Mouse (Mus musculus) forebrain, embryonic 12.5 days (tissue): ENCODE measurements around the gene Scel. TPM values are rescaled to one million over a fixed set of nuclear protein-coding genes. Genes with fewer than 3 reads are reported as not detected.

Experiments used
- ATAC-seq: fragments of 200-750 bp; cut with Nextera tagmentation; 2 replicates; pipeline ENCODE4 v1.8.0; 2017; ENCODE audit warnings: moderate TSS enrichment; ENCODE audit not compliant: low FRiP score
- H3K27ac ChIP-seq: fragments of 300-500 bp; sonication (generic); 2 replicates; pipeline ENCODE4 v1.5.1; 2016; ENCODE audit warnings: mild to moderate bottlenecking
- H3K27me3 ChIP-seq: fragments of 300-500 bp; sonication (generic); 2 replicates; pipeline ENCODE4 v1.6.1; 2016; ENCODE audit warnings: mild to moderate bottlenecking
- H3K36me3 ChIP-seq: fragments of 300-500 bp; sonication (generic); replicated peaks from 2 replicates; pipeline ENCODE4 v1.6.1; 2016; ENCODE audit warnings: mild to moderate bottlenecking
- H3K4me1 ChIP-seq: fragments of 300-500 bp; sonication (generic); 2 replicates; pipeline ENCODE4 v1.6.1; 2016
- H3K4me2 ChIP-seq: fragments of 300-500 bp; sonication (generic); 2 replicates; pipeline ENCODE4 v1.6.1; 2016; ENCODE audit warnings: mild to moderate bottlenecking, moderate library complexity
- H3K4me3 ChIP-seq: fragments of 300-500 bp; sonication (generic); replicated peaks from 2 replicates; pipeline ENCODE4 v1.5.1; 2016; ENCODE audit warnings: mild to moderate bottlenecking
- H3K9ac ChIP-seq: fragments of 300-500 bp; sonication (generic); 2 replicates; pipeline ENCODE4 v1.6.1; 2016; ENCODE audit warnings: mild to moderate bottlenecking
- H3K9me3 ChIP-seq: fragments of 300-500 bp; sonication (generic); 2 replicates; pipeline ENCODE4 v1.6.1; 2016
- WGBS: fragments of 180-500 bp; shearing (Covaris S2); methylation state at CpG from one replicate; pipeline ENCODE4 v1.1.7; 2016; 5-methylcytosine and 5-hydroxymethylcytosine counted together
- polyA plus RNA-seq: library from polyadenylated mRNA; unstranded; fragments of >200 nt; fragmentation: Nextera tagmentation; extraction: Ambion mirVana; gene quantifications from 2 replicates; pipeline ENCODE4 v1.2.1, GENCODE M21; 2016

Gene Scel
- polyA plus RNA-seq, 1 experiment from 2014 or later, result 0.47 TPM

GRCm38 (mm10) chr14:103550480-103550879, 37.3 kb downstream of the Scel start:
- Histone ChIP-seq H3K27ac (no peak overlapping the region), H3K4me3 (no peak overlapping the region), H3K36me3 (no peaks in the 10 kb centered on the region), H3K4me1 (peaks cover 6% of the 10 kb centered on the region), H3K9ac (no peak overlapping the region), H3K4me2 (no peak overlapping the region), H3K27me3 (no peaks in the 10 kb centered on the region), H3K9me3 (no peaks in the 10 kb centered on the region)
- WGBS, result 15% methylated on average over 8 of the region's 8 CpGs
- peak; percentile 85 for ATAC-seq

- ATAC-seq, result no peak
- Histone ChIP-seq H3K9ac (no peak overlapping the region), H3K27ac (no peak overlapping the region), H3K4me1 (peaks cover 6% of the 10 kb centered on the region), H3K4me2 (no peak overlapping the region), H3K27me3 (no peaks in the 10 kb centered on the region), H3K9me3 (no peaks in the 10 kb centered on the region), H3K4me3 (no peak overlapping the region), H3K36me3 (no peaks in the 10 kb centered on the region)
- WGBS, result 84% methylated on average over 10 of the region's 10 CpGs
These were observed 37.8 kb downstream of the Scel start for GRCm38 (mm10) chr14:103550921-103551320.

GRCm38 (mm10) chr14:103551921-103552320, 38.8 kb downstream of the Scel start:
- no peak for ATAC-seq
- 74% methylated on average over 4 of the region's 4 CpGs for WGBS
- peak overlapping the region; percentile 68 for H3K27ac ChIP-seq
- H3K36me3 ChIP-seq, result no peaks in the 10 kb centered on the region
- no peaks in the 10 kb centered on the region for H3K27me3 ChIP-seq
- no peak overlapping the region for H3K9ac ChIP-seq
- H3K4me2 ChIP-seq, result no peak overlapping the region
- H3K9me3 ChIP-seq, result no peaks in the 10 kb centered on the region
- H3K4me3 ChIP-seq, result no peak overlapping the region
- H3K4me1 ChIP-seq, result peaks cover 6% of the 10 kb centered on the region

GRCm38 (mm10) chr14:103552379-103552778, 39.2 kb downstream of the Scel start:
- Histone ChIP-seq H3K4me1 (peaks cover 6% of the 10 kb centered on the region), H3K27me3 (no peaks in the 10 kb centered on the region), H3K9ac (no peak overlapping the region), H3K36me3 (no peaks in the 10 kb centered on the region), H3K4me2 (no peak overlapping the region), H3K27ac (no peak overlapping the region), H3K4me3 (no peak overlapping the region), H3K9me3 (no peaks in the 10 kb centered on the region)
- ATAC-seq, result peak; percentile 24; the same call in 1 of the 2 replicates
- WGBS, result 64% methylated on average over 4 of the region's 4 CpGs

- WGBS, result 53% methylated on average over 5 of the region's 5 CpGs
These were observed 43.5 kb downstream of the Scel start for GRCm38 (mm10) chr14:103556609-103557008.

GRCm38 (mm10) chr14:103561383-103562096, 48.4 kb downstream of the Scel start:
- Histone ChIP-seq H3K9me3 (no peaks in the 10 kb centered on the region), H3K36me3 (no peaks in the 10 kb centered on the region), H3K4me2 (no peak overlapping the region), H3K9ac (no peak overlapping the region), H3K4me1 (no peaks in the 10 kb centered on the region), H3K4me3 (no peak overlapping the region), H3K27ac (no peak overlapping the region), H3K27me3 (no peaks in the 10 kb centered on the region)
- WGBS, result 60% methylated on average over 8 of the region's 8 CpGs
- ATAC-seq, result no peak

More at GRCm38 (mm10) chr14:103556609-103557008, 43.5 kb downstream of the Scel start:
- Histone ChIP-seq H3K9ac (no peak overlapping the region), H3K27me3 (no peaks in the 10 kb centered on the region), H3K27ac (no peak overlapping the region), H3K9me3 (no peaks in the 10 kb centered on the region), H3K4me3 (no peak overlapping the region), H3K36me3 (no peaks in the 10 kb centered on the region), H3K4me1 (peaks cover 6% of the 10 kb centered on the region), H3K4me2 (no peak overlapping the region)
- ATAC-seq, result no peak

GRCm38 (mm10) chr14:103567957-103568356, 54.8 kb downstream of the Scel start:
- H3K4me3 ChIP-seq, result no peak overlapping the region
- no peaks in the 10 kb centered on the region; the same call in 1 of the 2 replicates for H3K4me1 ChIP-seq
- no peak for ATAC-seq
- H3K36me3 ChIP-seq, result no peaks in the 10 kb centered on the region
- H3K4me2 ChIP-seq, result no peak overlapping the region
- no peaks in the 10 kb centered on the region for H3K9me3 ChIP-seq
- no peaks in the 10 kb centered on the region for H3K27me3 ChIP-seq
- H3K9ac ChIP-seq, result no peak overlapping the region
- H3K27ac ChIP-seq, result no peak overlapping the region
- 44% methylated on average over 1 of the region's 1 CpGs for WGBS

- Histone ChIP-seq H3K27ac (no peak overlapping the region), H3K4me1 (no peaks in the 10 kb centered on the region; the same call in 1 of the 2 replicates), H3K9me3 (no peaks in the 10 kb centered on the region), H3K36me3 (no peaks in the 10 kb centered on the region), H3K9ac (no peak overlapping the region), H3K4me2 (no peak overlapping the region), H3K4me3 (no peak overlapping the region), H3K27me3 (no peaks in the 10 kb centered on the region)
- ATAC-seq, result no peak
- 78% methylated on average over 2 of the region's 2 CpGs for WGBS
These were observed 55.3 kb downstream of the Scel start for GRCm38 (mm10) chr14:103568433-103568832.

- ATAC-seq, result 0 out of 2 replicates have a peak, but pooled peaks have one; percentile 46
- no peak overlapping the region for H3K4me2 ChIP-seq
- WGBS, result 81% methylated on average over 13 of the region's 13 CpGs
- H3K4me1 ChIP-seq, result no peaks in the 10 kb centered on the region; the same call in 1 of the 2 replicates
- no peaks in the 10 kb centered on the region for H3K27me3 ChIP-seq
- H3K36me3 ChIP-seq, result no peaks in the 10 kb centered on the region
- H3K27ac ChIP-seq, result no peak overlapping the region
- H3K4me3 ChIP-seq, result no peak overlapping the region
- no peak overlapping the region for H3K9ac ChIP-seq
- no peaks in the 10 kb centered on the region for H3K9me3 ChIP-seq
These were observed 58.6 kb downstream of the Scel start for GRCm38 (mm10) chr14:103571598-103572320.

GRCm38 (mm10) chr14:103575854-103576253, 62.7 kb downstream of the Scel start:
- WGBS, result 90% methylated on average over 7 of the region's 7 CpGs
- ATAC-seq, result no peak
- H3K9me3 ChIP-seq, result no peaks in the 10 kb centered on the region

GRCm38 (mm10) chr14:103577011-103577410, 63.9 kb downstream of the Scel start:
- Histone ChIP-seq H3K9me3 (no peaks in the 10 kb centered on the region), H3K9ac (no peak overlapping the region), H3K36me3 (no peaks in the 10 kb centered on the region), H3K27me3 (no peaks in the 10 kb centered on the region), H3K4me2 (no peak overlapping the region), H3K27ac (no peak overlapping the region), H3K4me1 (no peaks in the 10 kb centered on the region), H3K4me3 (no peak overlapping the region)
- ATAC-seq, result no peak

More at GRCm38 (mm10) chr14:103575854-103576253, 62.7 kb downstream of the Scel start:
- Histone ChIP-seq H3K9ac (no peak overlapping the region), H3K27me3 (no peaks in the 10 kb centered on the region), H3K4me1 (no peaks in the 10 kb centered on the region), H3K4me3 (no peak overlapping the region), H3K4me2 (no peak overlapping the region), H3K27ac (no peak overlapping the region), H3K36me3 (no peaks in the 10 kb centered on the region)

- WGBS, result 43% methylated on average over 4 of the region's 4 CpGs
- Histone ChIP-seq H3K4me2 (no peak overlapping the region), H3K36me3 (no peaks in the 10 kb centered on the region), H3K27ac (no peak overlapping the region), H3K4me1 (peaks cover 7% of the 10 kb centered on the region; the same call in 1 of the 2 replicates), H3K9me3 (no peaks in the 10 kb centered on the region), H3K4me3 (no peak overlapping the region), H3K27me3 (no peaks in the 10 kb centered on the region), H3K9ac (no peak overlapping the region)
- ATAC-seq, result peak; percentile 24; the same call in 1 of the 2 replicates
These were observed 73.5 kb downstream of the Scel start for GRCm38 (mm10) chr14:103586662-103587061.
